Mouse (Mus musculus) CH12.LX (cell line): Measurements from ENCODE around the gene Slc47a2. TPM values are rescaled to one million over a fixed set of nuclear protein-coding genes. Genes with fewer than 3 reads are reported as not detected.
A peak's percentile ranks its signal among the peaks of the same experiment; 100 is the strongest.

ENCODE experiments used
- DNase-seq: peaks from one replicate; pipeline ENCODE4 v3.0.0-alpha.2; 2013; ENCODE audit errors: extremely low read depth
- H3K27ac ChIP-seq: 2 replicates; pipeline ENCODE4 v1.5.1; 2012; ENCODE audit warnings: low read depth, mild to moderate bottlenecking, control low read depth, moderate library complexity; ENCODE audit not compliant: insufficient read depth
- H3K27me3 ChIP-seq: replicated peaks from 2 replicates; pipeline ENCODE3; 2012; ENCODE audit warnings: inconsistent platforms
- H3K36me3 ChIP-seq, 2 experiments: replicated peaks in 1 of 2; 2 replicates each; pipeline versions ENCODE3 to v1.6.1; 2012; ENCODE audit warnings: inconsistent platforms in 1 of 2, low read length in 1 of 2, mild to moderate bottlenecking in 1 of 2, mixed read lengths in 1 of 2, moderate library complexity in 1 of 2; ENCODE audit not compliant: control insufficient read depth in 1 of 2, insufficient read depth in 1 of 2
- H3K4me1 ChIP-seq, 2 experiments: 2 replicates each; pipeline ENCODE4 v1.6.1; 2012; ENCODE audit warnings: inconsistent platforms in 1 of 2, moderate library complexity in 1 of 2; ENCODE audit not compliant: insufficient read depth in 2 of 2, control insufficient read depth in 1 of 2
- H3K4me2 ChIP-seq: 2 replicates; pipeline ENCODE4 v1.6.1; 2012; ENCODE audit warnings: low read depth, mild to moderate bottlenecking, control low read depth; ENCODE audit not compliant: poor library complexity, insufficient read depth, severe bottlenecking
- H3K4me3 ChIP-seq, 3 experiments: fragments of 150-350 bp in 1 of 3; sonication (generic) in 1 of 3; replicated peaks in 1 of 3; 2 replicates each; pipeline versions ENCODE3 to v1.5.1; 2011 to 2012; ENCODE audit warnings: low read depth in 2 of 3, low read length in 2 of 3, mild to moderate bottlenecking in 2 of 3, moderate library complexity in 2 of 3, control low read depth in 1 of 3, improper control_type of control experiment in 1 of 3, inconsistent platforms in 1 of 3, mixed read lengths in 1 of 3; ENCODE audit not compliant: poor library complexity in 1 of 3
- H3K79me2 ChIP-seq: replicated peaks from 2 replicates; pipeline ENCODE4 v1.6.1; 2012; ENCODE audit warnings: mild to moderate bottlenecking, moderate library complexity; ENCODE audit not compliant: control insufficient read depth, poor library complexity, insufficient read depth, severe bottlenecking; ENCODE audit errors: extremely low read depth
- H3K9ac ChIP-seq: 2 replicates; pipeline ENCODE4 v1.6.1; 2012; ENCODE audit warnings: low read depth, mild to moderate bottlenecking, control low read depth, moderate library complexity; ENCODE audit not compliant: insufficient read depth
- H3K9me3 ChIP-seq: replicated peaks from 2 replicates; pipeline ENCODE3; 2012; ENCODE audit warnings: low read length, inconsistent platforms, mixed read lengths
- BHLHE40 ChIP-seq: IDR thresholded peaks from 2 replicates; pipeline ENCODE4 v1.6.1; 2011; ENCODE audit warnings: mild to moderate bottlenecking, low read depth, low read length, improper control_type of control experiment
- CTCF ChIP-seq, 2 experiments: IDR thresholded peaks in 1 of 2; conservative IDR thresholded peaks in 1 of 2; 2 replicates each; pipeline ENCODE4 v1.5.1; 2011 to 2012; ENCODE audit warnings: low read depth in 2 of 2, low read length in 2 of 2, improper control_type of control experiment in 1 of 2, inconsistent platforms in 1 of 2, mild to moderate bottlenecking in 1 of 2, moderate library complexity in 1 of 2
- ETS1 ChIP-seq: conservative IDR thresholded peaks from 2 replicates; pipeline ENCODE4 v1.6.1; 2012; ENCODE audit warnings: low read depth, mild to moderate bottlenecking, inconsistent platforms, low read length, improper control_type of control experiment, moderate library complexity
- GABPA ChIP-seq: IDR thresholded peaks from 2 replicates; pipeline ENCODE4 v1.6.1; 2012; ENCODE audit warnings: low read depth, low read length, improper control_type of control experiment, inconsistent platforms; ENCODE audit not compliant: insufficient replicate concordance
- HCFC1 ChIP-seq: IDR thresholded peaks from 2 replicates; pipeline ENCODE4 v1.6.1; 2012; ENCODE audit warnings: low read depth, mild to moderate bottlenecking, inconsistent platforms, low read length, improper control_type of control experiment
- JUND ChIP-seq: conservative IDR thresholded peaks from 2 replicates; pipeline ENCODE4 v1.6.1; 2011; ENCODE audit warnings: low read depth, low read length, improper control_type of control experiment
- MXI1 ChIP-seq: IDR thresholded peaks from 2 replicates; pipeline ENCODE4 v1.6.1; 2011; ENCODE audit warnings: mild to moderate bottlenecking, low read depth, low read length, improper control_type of control experiment
- MYC ChIP-seq: IDR thresholded peaks from 2 replicates; pipeline ENCODE4 v1.6.1; 2011; ENCODE audit warnings: low read depth, mild to moderate bottlenecking, improper control_type of control experiment, low read length
- NELFE ChIP-seq: IDR thresholded peaks from 2 replicates; pipeline ENCODE4 v1.6.1; 2011; ENCODE audit warnings: low read depth, low read length, improper control_type of control experiment
- NRF1 ChIP-seq: IDR thresholded peaks from 2 replicates; pipeline ENCODE4 v1.6.1; 2014; ENCODE audit warnings: low read depth, mild to moderate bottlenecking, inconsistent platforms, low read length, improper control_type of control experiment, moderate library complexity
- PAX5 ChIP-seq: IDR thresholded peaks from 2 replicates; pipeline ENCODE4 v1.6.1; 2012; ENCODE audit warnings: low read length, inconsistent platforms, mixed read lengths
- POLR2A ChIP-seq: IDR thresholded peaks from 2 replicates; pipeline ENCODE4 v1.6.1; 2011; ENCODE audit warnings: low read depth, mild to moderate bottlenecking, improper control_type of control experiment, low read length
- RAD21 ChIP-seq: IDR thresholded peaks from 2 replicates; pipeline ENCODE4 v1.6.1; 2011; ENCODE audit warnings: low read depth, mild to moderate bottlenecking, low read length, improper control_type of control experiment, moderate library complexity
- RCOR1 ChIP-seq: conservative IDR thresholded peaks from 2 replicates; pipeline ENCODE4 v1.6.1; 2012; ENCODE audit warnings: low read depth, mild to moderate bottlenecking, inconsistent platforms, low read length, improper control_type of control experiment
- SIN3A ChIP-seq: IDR thresholded peaks from 2 replicates; pipeline ENCODE4 v1.6.1; 2012; ENCODE audit warnings: low read length, improper control_type of control experiment, inconsistent platforms
- SMC3 ChIP-seq: IDR thresholded peaks from 2 replicates; pipeline ENCODE4 v1.6.1; 2011; ENCODE audit warnings: low read depth, low read length, improper control_type of control experiment
- UBTF ChIP-seq: IDR thresholded peaks from 2 replicates; pipeline ENCODE4 v1.6.1; 2012; ENCODE audit warnings: low read depth, mild to moderate bottlenecking, inconsistent platforms, low read length, improper control_type of control experiment, moderate library complexity
- ZNF384 ChIP-seq: IDR thresholded peaks from 2 replicates; pipeline ENCODE4 v1.6.1; 2012; ENCODE audit warnings: low read depth, low read length, improper control_type of control experiment, inconsistent platforms
- dilution Hi-C: fragments of 300-500 bp; cut with MboI; formaldehyde crosslinking; loops from 2 replicates; pipeline ENCODE4 v1.14.3; 2020; ENCODE audit warnings: low sequenced_read_pairs; ENCODE audit not compliant: extremely low pct_unique_long_range_greater_than_20kb, extremely low pct_ligation_motif_present
- in situ Hi-C: fragments of 300-500 bp; cut with MboI; formaldehyde crosslinking; loops from 3 replicates; pipeline ENCODE4 v1.14.3; 2019; ENCODE audit warnings: low sequenced_read_pairs, low pct_ligation_motif_present, low pct_unique_long_range_greater_than_20kb, mixed read lengths
- polyA plus RNA-seq: library from polyadenylated mRNA; unstranded; fragments of >175 nt; gene quantifications from 2 replicates; pipeline ENCODE4 v1.2.1, GENCODE M21; 2012; ENCODE audit warnings: low read depth; ENCODE audit not compliant: insufficient read length
- total RNA-seq, 2 experiments: library from RNA; depleted of rRNA; stranded (reverse); fragments of 300-350 nt in 1 of 2; fragments of >200 nt in 1 of 2; gene quantifications; 2 replicates each; pipeline ENCODE4 v1.2.3; 2012 to 2014

Slc47a2 gene
- total and polyA plus RNA-seq, 3 experiments = 0.08 to 0.68 (median 0.39) TPM

DNA sequence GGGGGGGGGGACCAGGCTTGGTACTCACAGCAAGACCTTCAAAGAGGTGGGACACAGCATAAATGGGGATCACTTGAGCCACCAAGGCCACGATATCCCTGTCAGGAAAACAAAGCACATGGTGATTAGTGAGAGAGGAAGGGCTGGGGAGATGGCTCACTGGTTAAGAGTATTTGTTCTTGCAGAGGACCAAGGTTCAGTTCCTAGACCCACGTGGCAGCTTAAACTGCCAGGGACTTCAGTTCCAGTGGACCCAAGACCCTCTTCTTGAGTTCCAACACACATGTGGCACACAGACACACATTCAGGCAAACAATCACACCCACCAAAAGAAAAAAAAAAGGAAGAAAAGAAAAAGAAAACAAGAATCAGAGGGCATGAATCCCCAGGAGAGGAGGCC lies 10.4 kb upstream of the Slc47a2 start:
- no peaks in the 10 kb centered on the region for H3K4me1 ChIP-seq
- H3K79me2 ChIP-seq = no peaks in the 10 kb centered on the region
- no peak overlapping the region for H3K4me3 ChIP-seq
- no peak for DNase-seq
- no peak overlapping the region for H3K4me2 ChIP-seq
- dilution Hi-C loops = no loop called here
- H3K27ac ChIP-seq = no peak overlapping the region
- TF ChIP-seq ETS1 (no peak), MXI1 (no peak), NRF1 (no peak), NELFE (no peak), RCOR1 (no peak), PAX5 (no peak), UBTF (no peak), ZNF384 (no peak)
- in situ Hi-C loops = loop anchor here (5.0 to 10.0 kb wide), 2 partner anchors 59 to 372 kb away; partner anchors contain the start of gene Slc5a10
- peaks cover 21 to 79% of the 10 kb centered on the region in 2 experiments for H3K36me3 ChIP-seq
- no peaks in the 10 kb centered on the region for H3K9me3 ChIP-seq
- H3K27me3 ChIP-seq = peaks cover 2% of the 10 kb centered on the region
- H3K9ac ChIP-seq = no peak overlapping the region

DNA sequence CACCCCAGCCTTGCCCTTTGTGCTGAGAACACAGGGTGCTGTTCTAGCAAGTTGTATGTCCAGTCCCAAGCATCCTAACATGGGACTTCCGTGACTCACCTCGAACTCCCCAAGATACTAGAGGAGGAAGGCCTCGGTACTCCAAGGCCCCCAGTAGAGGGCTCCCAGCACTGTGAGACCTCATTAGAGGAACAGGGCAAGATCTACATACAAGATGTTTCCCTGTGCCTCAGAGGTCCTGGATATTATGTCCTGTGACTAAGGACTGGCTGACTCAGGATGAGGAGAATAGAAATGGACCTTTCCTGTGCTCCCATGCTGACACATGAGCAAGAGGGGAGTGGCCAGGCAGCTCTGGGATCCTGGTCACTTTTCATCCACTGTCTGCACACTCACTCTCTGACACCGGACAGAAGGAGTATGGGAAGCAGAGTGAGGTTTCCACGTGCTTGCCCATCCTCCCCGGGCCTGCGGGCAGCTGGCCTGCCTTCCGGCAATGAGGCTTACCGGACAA lies 9.5 kb upstream of the Slc47a2 start:
- H3K27me3 ChIP-seq = peaks cover 2% of the 10 kb centered on the region
- H3K4me3 ChIP-seq = no peak overlapping the region
- H3K4me1 ChIP-seq = no peaks in the 10 kb centered on the region
- no peak overlapping the region for H3K27ac ChIP-seq
- H3K36me3 ChIP-seq = peaks cover 23 to 79% of the 10 kb centered on the region in 2 experiments
- H3K9ac ChIP-seq = no peak overlapping the region
- H3K9me3 ChIP-seq = no peaks in the 10 kb centered on the region
- no peaks in the 10 kb centered on the region for H3K79me2 ChIP-seq
- peak; percentile 16 for DNase-seq
- in situ Hi-C loops = loop anchor here (5.0 to 10.0 kb wide), 2 partner anchors 60 to 373 kb away; partner anchors contain the start of gene Slc5a10
- TF ChIP-seq PAX5 (no peak), MYC (no peak), NELFE (no peak), NRF1 (no peak), ZNF384 (no peak), SIN3A (no peak), SMC3 (peak; percentile 58), JUND (no peak), UBTF (no peak), POLR2A (no peak), BHLHE40 (no peak), RAD21 (peak; percentile 36), GABPA (no peak), CTCF (conservative IDR thresholded peaks at IDR 0.05 in 1 of 2, IDR thresholded peaks at IDR 0.05 in 1 of 2; ENCODE audit: low read depth in 2 of 2, low read length in 2 of 2) (peak in 1 of 2 experiments; percentile 58; a peak in 2 of 4 replicates), HCFC1 (no peak)
- TF ChIP-seq, all 38 proteins: peak for 3
- dilution Hi-C loops = no loop called here
- no peak overlapping the region for H3K4me2 ChIP-seq
